Mouse (Mus musculus) heart, postnatal 36 days (tissue): Measurements from ENCODE around the gene Hist1h4i. TPM values are rescaled to one million over a fixed set of nuclear protein-coding genes. Genes with fewer than 3 reads are reported as not detected.

Experiments used
- DNase-seq, 2 experiments: peaks; one replicate each; pipeline ENCODE4 v3.0.0; 2021 to 2022
- intact Hi-C: fragments of 180-260 bp; cut with DNase I; formaldehyde crosslinking; loops from one replicate; pipeline ENCODE4 v1.15.1; 2025
- total RNA-seq, 2 experiments: library from RNA; stranded (reverse); gene quantifications; 2 replicates each; pipeline ENCODE4 v1.2.3; 2021

Gene Hist1h4i
- total RNA-seq, 2 experiments from 2014 or later, result 15.8 to 18.6 TPM

DNA sequence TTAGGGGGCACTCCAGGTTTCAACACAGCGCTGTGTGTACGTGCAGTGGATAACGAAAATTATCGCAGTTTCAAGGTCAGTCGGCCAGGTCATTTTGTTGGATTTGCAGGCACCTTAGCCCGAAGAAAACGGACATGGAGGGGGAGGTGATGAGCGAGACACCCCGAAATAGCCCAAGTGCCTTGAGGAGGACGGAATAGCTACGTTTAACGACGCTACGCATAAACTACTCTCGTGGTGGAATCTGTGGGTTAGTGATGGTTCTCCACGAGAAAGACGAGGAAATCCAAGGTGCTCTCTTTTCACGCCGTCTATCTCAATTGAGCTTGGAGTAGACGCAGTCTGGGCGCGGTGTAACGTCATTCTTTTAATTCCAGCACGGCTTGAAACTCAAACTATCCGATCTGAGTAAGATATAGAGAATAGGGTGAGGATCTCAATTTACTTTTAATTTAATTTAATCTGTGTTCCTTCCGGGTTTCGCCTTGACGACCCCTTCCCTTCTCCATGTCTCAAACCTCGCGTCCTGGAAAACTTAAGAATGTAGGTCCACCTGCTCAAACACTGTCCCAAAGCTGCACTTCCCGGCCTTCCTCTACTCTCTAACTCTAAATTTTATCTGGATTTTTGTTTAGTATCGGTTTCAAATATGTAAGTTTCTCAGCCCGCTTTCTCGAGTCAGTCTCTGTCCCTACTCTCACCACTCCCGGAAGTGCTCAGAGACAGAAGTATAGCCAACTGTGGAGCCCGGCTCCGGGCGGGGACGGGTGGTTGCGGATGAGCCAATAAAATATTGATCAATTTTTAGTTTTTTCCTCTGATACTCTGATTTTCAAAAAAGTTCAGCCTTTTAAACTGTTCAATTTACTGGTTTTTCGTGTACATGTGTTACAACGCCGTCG is 21.0 kb downstream of the Hist1h4i start:
- intact Hi-C loops, result loop anchor here (2.0 to 10.0 kb wide), 4 partner anchors 79 to 1432 kb away; no protein-coding TSS in a partner anchor
- DNase-seq, result no peak

- peak; percentile 76 to 81 for DNase-seq
- intact Hi-C loops, result loop anchor here (1.0 to 2.0 kb wide), 2 partner anchors 21 to 40 kb away; no protein-coding TSS in a partner anchor
These were observed 25.4 kb downstream of the Hist1h4i start for GRCm38 (mm10) chr13:22015479-22016450.

GRCm38 (mm10) chr13:22014411-22014845 is 26.7 kb downstream of the Hist1h4i start:
- no peak for DNase-seq
- intact Hi-C loops, result loop anchor here (2.0 kb wide), 1 partner anchor 20 kb away; no protein-coding TSS in a partner anchor

DNA sequence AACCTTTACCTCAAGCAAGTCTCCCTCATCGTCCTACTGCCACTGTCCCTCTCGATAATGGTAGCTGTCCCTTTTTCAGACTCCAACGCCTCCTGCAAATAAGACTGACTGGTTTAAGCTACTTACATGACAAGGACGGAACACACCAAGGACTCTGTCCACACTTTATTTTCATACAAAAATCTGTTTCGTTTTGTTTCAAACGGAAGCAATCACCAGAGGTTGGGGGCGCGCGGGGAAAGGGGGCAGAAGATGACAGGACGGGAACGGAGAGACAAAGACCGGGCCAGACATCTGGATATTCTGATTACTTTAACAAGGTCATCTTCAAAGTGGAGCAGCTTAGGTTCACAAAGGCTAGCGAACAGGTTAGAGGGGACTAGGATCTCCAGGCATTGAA is 27.4 kb downstream of the Hist1h4i start:
- intact Hi-C loops, result loop anchor here (2.0 kb wide), 1 partner anchor 19 kb away; no protein-coding TSS in a partner anchor
- DNase-seq, result no peak

- intact Hi-C loops, result no loop called here
- DNase-seq, result no peak
These were observed 31.5 kb downstream of the Hist1h4i start, which contains the start of gene Prss16 for GRCm38 (mm10) chr13:22009642-22010041. TSS of gene Prss16 (minus strand) at chr13:22009742.

DNA sequence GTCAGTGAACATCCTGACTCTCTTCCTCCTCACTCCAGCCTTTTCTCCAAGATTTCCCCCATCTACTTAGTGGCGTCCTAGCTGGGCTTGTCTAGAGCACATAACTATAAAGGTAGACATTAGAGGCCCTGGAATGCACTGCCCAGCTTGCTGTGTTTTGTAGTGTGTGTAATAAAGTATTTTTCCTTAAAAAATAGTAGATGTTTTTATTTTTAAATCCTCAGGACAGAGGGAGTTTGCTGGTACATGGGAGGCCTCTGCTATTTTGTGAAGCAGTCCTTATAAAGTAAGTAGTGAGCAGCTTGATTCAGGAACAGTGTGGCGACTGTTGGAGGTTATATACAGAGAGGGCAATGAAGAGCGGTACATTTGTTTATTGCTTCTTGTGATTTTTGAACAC is 32.5 kb downstream of the Hist1h4i start:
- DNase-seq, result no peak
- intact Hi-C loops, result no loop called here

- DNase-seq, result no peak
- intact Hi-C loops, result no loop called here
These were observed 33.3 kb downstream of the Hist1h4i start for GRCm38 (mm10) chr13:22007872-22008271.

DNA sequence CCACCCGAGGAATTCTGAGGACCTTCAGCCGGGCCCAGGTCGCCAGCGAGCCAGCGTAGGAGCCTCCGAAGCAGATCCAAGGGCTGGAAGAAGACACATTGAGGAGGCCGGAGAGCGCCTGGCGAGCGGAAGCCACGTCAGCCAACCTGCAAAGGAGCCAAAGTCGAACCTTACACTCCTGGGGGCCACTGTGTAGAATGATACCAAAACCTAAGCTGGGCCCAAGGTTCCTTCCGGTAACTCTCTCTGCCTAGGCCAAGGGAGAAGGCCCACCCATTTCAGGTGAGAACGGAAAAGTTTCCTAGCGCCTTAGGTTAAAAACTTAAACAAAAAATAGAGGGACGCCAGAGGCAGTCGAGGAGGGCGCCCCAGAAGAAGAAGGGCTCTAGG is 34.0 kb downstream of the Hist1h4i start:
- DNase-seq, result no peak
- intact Hi-C loops, result no loop called here

GRCm38 (mm10) chr13:22006334-22007120 is 34.6 kb downstream of the Hist1h4i start:
- peak in 1 of 2 experiments; percentile 41 for DNase-seq
- intact Hi-C loops, result no loop called here

DNA sequence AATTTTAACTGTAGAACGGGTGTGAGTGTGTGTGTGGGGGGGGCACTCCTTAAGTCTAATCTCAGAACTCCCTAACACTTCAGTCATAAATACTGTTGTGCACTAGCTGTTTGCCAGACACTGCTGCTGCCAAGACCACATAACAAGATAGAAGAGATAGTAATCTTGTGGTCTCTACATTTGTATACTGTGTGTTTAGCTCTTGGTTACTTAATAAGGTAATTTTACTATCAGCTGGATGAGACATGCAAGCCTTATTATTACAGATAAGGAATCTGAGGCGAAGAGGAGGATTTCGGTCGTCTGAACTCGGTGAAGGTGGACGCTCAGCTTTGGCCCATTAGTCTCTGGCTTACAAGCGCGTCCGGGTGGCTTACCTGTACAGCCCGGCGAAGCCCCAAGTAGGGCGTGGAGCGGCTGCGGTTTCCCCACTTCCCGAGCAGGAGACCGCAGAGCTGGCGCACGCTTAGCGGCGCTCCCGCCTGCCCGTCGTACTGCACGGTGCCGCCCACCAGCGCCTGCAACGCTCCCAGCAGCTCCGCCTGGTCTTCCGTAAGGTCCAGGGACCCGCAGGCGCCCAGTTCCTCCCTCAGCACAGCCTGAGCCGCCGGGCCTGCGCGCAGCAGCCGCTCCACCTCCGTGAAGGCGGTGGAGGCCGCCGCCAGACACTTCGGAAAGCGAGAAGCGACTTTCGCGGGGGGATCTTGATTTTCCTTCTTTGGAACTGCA is 35.4 kb downstream of the Hist1h4i start:
- peak; percentile 34 to 52 for DNase-seq
- intact Hi-C loops, result no loop called here

DNA sequence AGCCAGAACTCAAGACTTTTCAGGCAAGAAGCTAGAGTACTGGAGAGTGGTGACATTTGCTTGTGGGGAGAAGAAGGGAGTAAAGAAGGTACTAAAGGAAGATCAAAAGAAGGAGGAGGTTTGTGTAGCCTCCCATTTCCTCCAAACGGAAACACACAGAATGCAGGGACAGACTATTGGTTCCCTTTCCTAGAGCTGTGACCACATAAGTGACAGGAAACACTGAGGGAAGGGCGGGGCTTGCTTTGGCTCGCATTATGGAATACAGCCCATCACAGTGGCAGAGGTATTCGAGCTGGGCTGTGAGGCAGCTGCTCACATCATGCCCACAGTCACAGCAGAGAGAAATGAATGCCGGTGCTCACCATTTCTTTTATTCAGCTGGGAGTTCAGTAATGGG is 39.3 kb downstream of the Hist1h4i start:
- intact Hi-C loops, result no loop called here
- DNase-seq, result no peak

DNA sequence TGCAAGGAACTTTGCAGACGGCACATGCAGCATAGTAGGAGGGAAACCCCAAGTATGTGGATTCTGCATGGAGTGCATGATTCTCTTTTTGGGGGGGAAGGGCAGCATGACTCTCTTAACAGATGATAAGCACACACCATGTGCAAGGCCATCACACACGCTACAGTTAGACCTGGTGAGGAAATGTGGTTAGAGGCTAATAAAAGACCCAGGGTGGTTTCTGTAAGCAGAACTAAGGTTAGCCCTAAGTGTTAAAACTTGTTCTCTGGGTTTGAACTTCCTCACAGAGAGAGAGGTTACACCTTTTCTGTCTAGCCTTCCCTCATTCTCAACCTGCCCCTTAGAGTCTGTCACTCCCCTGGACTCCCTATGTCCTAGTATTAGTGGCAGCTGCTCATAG is 39.8 kb downstream of the Hist1h4i start:
- intact Hi-C loops, result no loop called here
- DNase-seq, result no peak

GRCm38 (mm10) chr13:21999147-21999546 is 42.0 kb downstream of the Hist1h4i start:
- intact Hi-C loops, result no loop called here
- no peak for DNase-seq

GRCm38 (mm10) chr13:21998412-21998811 is 42.8 kb downstream of the Hist1h4i start:
- DNase-seq, result no peak
- intact Hi-C loops, result no loop called here

- no peak for DNase-seq
- intact Hi-C loops, result loop anchor here (2.0 kb wide), 1 partner anchor 29 kb away; no protein-coding TSS in a partner anchor
These were observed 43.3 kb downstream of the Hist1h4i start for GRCm38 (mm10) chr13:21997821-21998220.

DNA sequence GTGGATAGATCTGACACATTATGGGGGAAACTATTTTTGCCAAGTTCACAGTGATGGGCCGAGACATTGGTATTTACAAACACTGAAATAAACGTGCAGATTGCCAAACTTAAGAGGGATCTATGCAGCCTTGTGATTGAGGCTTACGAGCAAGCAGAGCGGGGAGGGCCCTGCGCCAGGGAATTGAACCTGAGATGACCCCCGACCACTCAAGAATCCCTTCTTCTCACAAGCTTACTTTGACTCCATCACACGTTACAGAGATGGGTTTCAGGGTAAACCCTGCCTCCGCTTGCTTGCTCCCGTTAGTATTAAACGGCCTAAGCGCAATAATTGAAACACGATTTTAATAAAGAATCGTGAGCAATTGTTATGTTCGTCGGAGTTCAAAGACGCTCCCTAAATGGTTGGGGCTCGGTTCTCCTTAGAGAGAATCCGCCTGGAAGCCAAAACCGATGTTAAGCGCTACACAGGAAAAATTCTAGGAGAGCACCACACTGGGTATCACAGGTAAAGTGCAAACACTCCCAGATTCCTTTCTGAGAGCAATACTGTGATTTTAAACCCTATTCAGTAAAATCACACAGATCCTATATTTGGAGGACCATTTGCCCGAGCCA is 43.9 kb downstream of the Hist1h4i start:
- DNase-seq, result no peak
- intact Hi-C loops, result loop anchor here (2.0 kb wide), 1 partner anchor 29 kb away; no protein-coding TSS in a partner anchor

GRCm38 (mm10) chr13:21996840-21997185 is 44.3 kb downstream of the Hist1h4i start:
- intact Hi-C loops, result loop anchor here (2.0 kb wide), 1 partner anchor 30 kb away; no protein-coding TSS in a partner anchor
- no peak for DNase-seq

DNA sequence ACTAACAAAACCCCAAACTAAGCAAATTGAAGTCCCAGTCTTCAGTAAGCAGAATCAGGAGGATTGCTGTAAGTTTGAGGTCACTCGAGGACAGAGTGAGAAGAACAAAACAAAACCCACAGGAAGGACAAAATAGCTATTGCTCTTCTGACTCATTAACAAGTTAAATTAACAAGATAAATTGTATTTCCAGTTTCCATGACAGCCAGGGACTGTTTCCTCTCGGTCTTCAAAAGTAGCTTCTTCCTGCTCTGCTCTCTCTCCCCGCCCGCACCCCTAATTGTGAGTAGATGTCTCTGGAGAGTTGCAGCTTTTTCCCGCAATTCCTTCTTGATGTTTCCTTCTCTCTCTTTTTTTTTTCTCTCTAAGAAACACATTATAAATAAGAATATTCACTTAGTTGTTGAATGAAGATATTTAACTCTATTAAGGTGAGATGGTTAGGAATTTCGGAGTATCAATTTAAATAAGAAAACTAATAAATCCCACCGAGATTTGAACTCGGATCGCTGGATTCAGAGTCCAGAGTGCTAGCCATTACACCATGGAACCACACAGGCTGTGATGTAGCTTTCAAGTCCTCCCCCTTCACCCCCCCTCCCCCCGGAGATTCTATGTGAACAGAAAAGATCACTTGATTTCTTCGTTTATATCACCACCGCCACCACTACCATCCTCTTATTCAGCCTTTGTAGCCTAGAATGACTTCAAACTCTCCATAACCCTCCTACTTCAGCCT is 44.9 kb downstream of the Hist1h4i start:
- no peak for DNase-seq
- intact Hi-C loops, result loop anchor here (2.0 kb wide), 1 partner anchor 31 kb away; no protein-coding TSS in a partner anchor
